Mouse (Mus musculus) hindbrain, embryonic 16.5 days (tissue): ENCODE results near the gene Tbc1d8b. TPM values are rescaled to one million over a fixed set of nuclear protein-coding genes. Genes with fewer than 3 reads are reported as not detected.

Source experiments
- ATAC-seq: fragments of 200-750 bp; cut with Nextera tagmentation; 2 replicates; pipeline ENCODE4 v1.8.0; 2017; ENCODE audit warnings: moderate TSS enrichment, moderate library complexity
- H3K27ac ChIP-seq: fragments of 300-500 bp; sonication (generic); 2 replicates; pipeline ENCODE4 v1.5.1; 2014; ENCODE audit warnings: low read depth, mild to moderate bottlenecking, control low read depth, low read length, moderate library complexity
- H3K27me3 ChIP-seq: fragments of 300-500 bp; sonication (generic); replicated peaks from 2 replicates; pipeline ENCODE4 v1.6.1; 2014; ENCODE audit warnings: low read length; ENCODE audit not compliant: control insufficient read depth, insufficient read depth
- H3K36me3 ChIP-seq: fragments of 300-500 bp; sonication (generic); 2 replicates; pipeline ENCODE4 v1.6.1; 2014; ENCODE audit warnings: mild to moderate bottlenecking, low read length, moderate library complexity, mixed read lengths; ENCODE audit not compliant: control insufficient read depth, insufficient read depth
- H3K4me1 ChIP-seq: fragments of 300-500 bp; sonication (generic); 2 replicates; pipeline ENCODE4 v1.6.1; 2014; ENCODE audit warnings: low read depth, low read length; ENCODE audit not compliant: control insufficient read depth, insufficient read depth
- H3K4me2 ChIP-seq: fragments of 300-500 bp; sonication (generic); 2 replicates; pipeline ENCODE4 v1.6.1; 2014; ENCODE audit warnings: mild to moderate bottlenecking, low read length, control low read depth, moderate library complexity
- H3K4me3 ChIP-seq: fragments of 300-500 bp; sonication (generic); 2 replicates; pipeline ENCODE4 v1.5.1; 2014; ENCODE audit warnings: mild to moderate bottlenecking, low read length, control low read depth, moderate library complexity
- H3K9ac ChIP-seq: fragments of 300-500 bp; sonication (generic); 2 replicates; pipeline ENCODE4 v1.6.1; 2014; ENCODE audit warnings: low read depth, mild to moderate bottlenecking, control low read depth, low read length, moderate library complexity
- H3K9me3 ChIP-seq: fragments of 300-500 bp; sonication (generic); 2 replicates; pipeline ENCODE4 v1.6.1; 2014; ENCODE audit warnings: mild to moderate bottlenecking, low read length, moderate library complexity; ENCODE audit not compliant: control insufficient read depth
- WGBS: fragments of 180-500 bp; shearing (Covaris S2); extraction: QIAGEN DNeasy Blood & Tissue Kit; methylation state at CpG from one replicate; pipeline ENCODE4 v1.1.7; 2014; 5-methylcytosine and 5-hydroxymethylcytosine counted together
- polyA plus RNA-seq: library from polyadenylated mRNA; unstranded; fragments of >200 nt; fragmentation: Nextera tagmentation; extraction: Ambion mirVana; gene quantifications from 2 replicates; pipeline ENCODE4 v1.2.1, GENCODE M21; 2015

The Tbc1d8b gene
- 0.43 and 0.55 TPM in 2 replicates for polyA plus RNA-seq

- H3K4me3 ChIP-seq = peak within 1 kb of the TSS; percentile 57
- peak; percentile 100 for ATAC-seq
- peaks cover 2% of the 10 kb centered on the region; the same call in 1 of the 2 replicates for H3K27me3 ChIP-seq
- no peaks in the 10 kb centered on the region for H3K4me1 ChIP-seq
- H3K27ac ChIP-seq = no peak within 1 kb of the TSS
- peak within 1 kb of the TSS; percentile 81 for H3K4me2 ChIP-seq
- WGBS = 15% methylated on average over 40 of the region's 43 CpGs
- H3K9ac ChIP-seq = peak within 1 kb of the TSS; percentile 55
- H3K9me3 ChIP-seq = no peaks in the 10 kb centered on the region
- no peaks in the 10 kb centered on the region for H3K36me3 ChIP-seq
Observed at GRCm38 (mm10) chrX:139684775-139685695, at the start of gene Tbc1d8b. Gene Tbc1d8b, plus strand, starts transcription at chrX:139684996.

GRCm38 (mm10) chrX:139639744-139640143, 45.1 kb upstream of the Tbc1d8b start:
- H3K27me3 ChIP-seq = no peaks in the 10 kb centered on the region
- H3K9ac ChIP-seq = no peak overlapping the region
- no peak overlapping the region for H3K4me2 ChIP-seq
- H3K4me1 ChIP-seq = no peaks in the 10 kb centered on the region
- H3K36me3 ChIP-seq = no peaks in the 10 kb centered on the region
- WGBS = 82% methylated on average over 2 of the region's 2 CpGs
- no peak for ATAC-seq
- no peak overlapping the region for H3K27ac ChIP-seq
- no peak overlapping the region for H3K4me3 ChIP-seq
- H3K9me3 ChIP-seq = no peaks in the 10 kb centered on the region

GRCm38 (mm10) chrX:139640418-139640817, 44.4 kb upstream of the Tbc1d8b start:
- H3K9me3 ChIP-seq = no peaks in the 10 kb centered on the region
- H3K9ac ChIP-seq = no peak overlapping the region
- ATAC-seq = no peak
- H3K27me3 ChIP-seq = no peaks in the 10 kb centered on the region
- no peak overlapping the region for H3K4me3 ChIP-seq
- H3K27ac ChIP-seq = no peak overlapping the region
- no peaks in the 10 kb centered on the region for H3K36me3 ChIP-seq
- no peak overlapping the region for H3K4me2 ChIP-seq
- no peaks in the 10 kb centered on the region for H3K4me1 ChIP-seq

- Histone ChIP-seq H3K36me3 (no peaks in the 10 kb centered on the region), H3K9ac (no peak overlapping the region), H3K4me3 (no peak overlapping the region), H3K4me2 (no peak overlapping the region), H3K4me1 (no peaks in the 10 kb centered on the region), H3K27me3 (no peaks in the 10 kb centered on the region), H3K27ac (no peak overlapping the region), H3K9me3 (no peaks in the 10 kb centered on the region)
- 76% methylated on average over 5 of the region's 5 CpGs for WGBS
- ATAC-seq = no peak
Observed at GRCm38 (mm10) chrX:139652226-139652625, 32.6 kb upstream of the Tbc1d8b start.

GRCm38 (mm10) chrX:139653292-139653691, 31.5 kb upstream of the Tbc1d8b start:
- Histone ChIP-seq H3K9ac (no peak overlapping the region), H3K27me3 (no peaks in the 10 kb centered on the region; the same call in 1 of the 2 replicates), H3K4me3 (no peak overlapping the region), H3K4me2 (no peak overlapping the region), H3K36me3 (no peaks in the 10 kb centered on the region), H3K27ac (no peak overlapping the region), H3K4me1 (no peaks in the 10 kb centered on the region), H3K9me3 (no peaks in the 10 kb centered on the region)
- no peak for ATAC-seq
- WGBS = 91% methylated on average over 3 of the region's 3 CpGs

- 72% methylated on average over 5 of the region's 5 CpGs for WGBS
- H3K4me3 ChIP-seq = no peak overlapping the region
- no peak overlapping the region for H3K4me2 ChIP-seq
- H3K9ac ChIP-seq = no peak overlapping the region
- H3K4me1 ChIP-seq = no peaks in the 10 kb centered on the region
- H3K27ac ChIP-seq = no peak overlapping the region
- no peaks in the 10 kb centered on the region for H3K9me3 ChIP-seq
- no peak for ATAC-seq
- no peaks in the 10 kb centered on the region for H3K36me3 ChIP-seq
- no peaks in the 10 kb centered on the region; the same call in 1 of the 2 replicates for H3K27me3 ChIP-seq
Observed at GRCm38 (mm10) chrX:139654350-139655063, 30.3 kb upstream of the Tbc1d8b start.

- no peaks in the 10 kb centered on the region for H3K4me1 ChIP-seq
- H3K4me3 ChIP-seq = no peak overlapping the region
- 65% methylated on average over 1 of the region's 1 CpGs for WGBS
- no peak overlapping the region for H3K9ac ChIP-seq
- no peaks in the 10 kb centered on the region for H3K36me3 ChIP-seq
- no peaks in the 10 kb centered on the region for H3K9me3 ChIP-seq
- no peak overlapping the region for H3K27ac ChIP-seq
- no peak overlapping the region for H3K4me2 ChIP-seq
- no peak for ATAC-seq
- H3K27me3 ChIP-seq = no peaks in the 10 kb centered on the region; the same call in 1 of the 2 replicates
Observed at GRCm38 (mm10) chrX:139662111-139662510, 22.7 kb upstream of the Tbc1d8b start.

GRCm38 (mm10) chrX:139665829-139666228, 19.0 kb upstream of the Tbc1d8b start:
- H3K27me3 ChIP-seq = no peaks in the 10 kb centered on the region
- H3K9me3 ChIP-seq = no peaks in the 10 kb centered on the region
- H3K4me3 ChIP-seq = no peak overlapping the region
- no peak for ATAC-seq
- no peak overlapping the region for H3K9ac ChIP-seq
- no peaks in the 10 kb centered on the region for H3K36me3 ChIP-seq
- no peak overlapping the region for H3K27ac ChIP-seq
- H3K4me2 ChIP-seq = no peak overlapping the region
- WGBS = 77% methylated on average over 2 of the region's 2 CpGs
- no peaks in the 10 kb centered on the region for H3K4me1 ChIP-seq

GRCm38 (mm10) chrX:139684410-139684774, 404 bp upstream of the Tbc1d8b start:
- Histone ChIP-seq H3K4me2 (peak overlapping the region; percentile 81), H3K36me3 (no peaks in the 10 kb centered on the region), H3K4me3 (peak overlapping the region; percentile 57), H3K27me3 (no peaks in the 10 kb centered on the region; the same call in none of the 2 replicates), H3K27ac (no peak overlapping the region), H3K9ac (no peak overlapping the region), H3K9me3 (no peaks in the 10 kb centered on the region), H3K4me1 (no peaks in the 10 kb centered on the region)
- ATAC-seq = peak; percentile 66
- WGBS = 18% methylated on average over 8 of the region's 8 CpGs
